Mouse (Mus musculus) limb, embryonic 14.5 days (tissue): ENCODE measurements at regions not wholly inside any gene's neighbourhood (a gene's known extent, or its start where the extent isn't known, plus 50 kb on each side); places are given as distances from the start of the nearest gene placed in this dataset.
A peak's percentile ranks its signal among the peaks of the same experiment; 100 is the strongest.

Experiments used
- ATAC-seq: fragments of 200-750 bp; cut with Nextera tagmentation; 2 replicates; pipeline ENCODE4 v1.8.0; 2017; ENCODE audit warnings: low read depth, moderate number of reproducible peaks, moderate TSS enrichment; ENCODE audit not compliant: low FRiP score
- DNase-seq: peaks from one replicate; pipeline ENCODE4 v3.0.0-alpha.2; 2015; ENCODE audit warnings: low spot score
- H3K27ac ChIP-seq: fragments of 300-500 bp; sonication (generic); replicated peaks from 2 replicates; pipeline ENCODE4 v1.5.1; 2014; ENCODE audit warnings: low read depth, mild to moderate bottlenecking, low read length, moderate library complexity, mixed read lengths
- H3K27me3 ChIP-seq: fragments of 300-500 bp; sonication (generic); 2 replicates; pipeline ENCODE4 v1.6.1; 2014; ENCODE audit warnings: low read length, mixed read lengths; ENCODE audit not compliant: control insufficient read depth, insufficient read depth
- H3K36me3 ChIP-seq: fragments of 300-500 bp; sonication (generic); 2 replicates; pipeline ENCODE4 v1.6.1; 2014; ENCODE audit warnings: mild to moderate bottlenecking, low read length, moderate library complexity, mixed read lengths; ENCODE audit not compliant: control insufficient read depth, insufficient read depth
- H3K4me1 ChIP-seq: fragments of 300-500 bp; sonication (generic); 2 replicates; pipeline ENCODE4 v1.6.1; 2014; ENCODE audit warnings: antibody characterized with exemption, low read length, mixed read lengths; ENCODE audit not compliant: control insufficient read depth, insufficient read depth
- H3K4me2 ChIP-seq: fragments of 300-500 bp; sonication (generic); replicated peaks from 2 replicates; pipeline ENCODE4 v1.6.1; 2014; ENCODE audit warnings: low read depth, mild to moderate bottlenecking, low read length, moderate library complexity; ENCODE audit not compliant: severe bottlenecking
- H3K4me3 ChIP-seq: fragments of 300-500 bp; sonication (generic); replicated peaks from 2 replicates; pipeline ENCODE4 v1.5.1; 2014; ENCODE audit warnings: low read length
- H3K9ac ChIP-seq: fragments of 300-500 bp; sonication (generic); 2 replicates; pipeline ENCODE4 v1.6.1; 2014; ENCODE audit warnings: mild to moderate bottlenecking, low read depth, low read length, moderate library complexity; ENCODE audit not compliant: severe bottlenecking
- H3K9me3 ChIP-seq: fragments of 300-500 bp; sonication (generic); 2 replicates; pipeline ENCODE4 v1.6.1; 2016; ENCODE audit warnings: low read length; ENCODE audit not compliant: control insufficient read depth
- POLR2A ChIP-seq: fragments of 200-500 bp; IDR thresholded peaks from 2 replicates; pipeline ENCODE4 v1.8.0; 2012; ENCODE audit warnings: inconsistent platforms, mild to moderate bottlenecking, moderate library complexity, borderline replicate concordance; ENCODE audit not compliant: insufficient read depth, insufficient read length; ENCODE audit errors: extremely low read depth
- WGBS: fragments of 180-500 bp; shearing (Covaris S2); extraction: QIAGEN DNeasy Blood & Tissue Kit; methylation state at CpG from one replicate; pipeline ENCODE4 v1.1.7; 2014; 5-methylcytosine and 5-hydroxymethylcytosine counted together

GRCm38 (mm10) chr1:161712283-161712682, 76.0 kb downstream of the Fasl start:
- ATAC-seq (no peak), DNase-seq (no peak)
- H3K4me2 ChIP-seq = no peak overlapping the region
- TF ChIP-seq POLR2A = no peak
- H3K4me3 ChIP-seq = no peak overlapping the region
- 24% methylated on average over 3 of the region's 3 CpGs for WGBS
- H3K27me3 ChIP-seq = no peaks in the 10 kb centered on the region
- no peaks in the 10 kb centered on the region for H3K9me3 ChIP-seq
- no peak overlapping the region for H3K27ac ChIP-seq
- no peaks in the 10 kb centered on the region for H3K36me3 ChIP-seq
- H3K9ac ChIP-seq = no peak overlapping the region
- H3K4me1 ChIP-seq = no peaks in the 10 kb centered on the region

DNA sequence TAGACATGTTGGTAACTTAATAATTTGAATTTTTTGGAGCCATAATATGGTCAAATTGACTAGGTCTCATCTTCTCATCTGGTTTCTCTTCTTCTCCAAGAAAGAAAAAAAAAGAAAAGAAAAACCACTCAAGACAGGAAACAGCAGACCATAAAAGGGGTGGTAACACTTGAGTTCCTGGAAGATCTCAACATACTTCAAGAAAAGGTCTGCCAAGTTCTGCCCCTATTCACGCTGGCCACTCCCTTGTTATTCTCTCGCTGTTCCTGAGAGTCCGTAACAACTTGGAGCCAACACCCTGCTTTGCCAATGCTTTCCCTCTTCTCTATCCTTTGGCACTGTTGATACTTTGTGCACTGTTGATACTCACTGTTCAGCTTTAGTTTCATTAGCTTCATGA, 81.2 kb downstream of the Fasl start:
- Histone ChIP-seq H3K27ac (no peak overlapping the region), H3K9me3 (no peaks in the 10 kb centered on the region), H3K36me3 (no peaks in the 10 kb centered on the region), H3K9ac (no peak overlapping the region), H3K4me2 (no peak overlapping the region), H3K4me1 (no peaks in the 10 kb centered on the region), H3K4me3 (no peak overlapping the region), H3K27me3 (no peaks in the 10 kb centered on the region)
- no peak for TF ChIP-seq POLR2A
- DNase-seq = no peak
- ATAC-seq = no peak
- 83% methylated on average over 3 of the region's 3 CpGs for WGBS

DNA sequence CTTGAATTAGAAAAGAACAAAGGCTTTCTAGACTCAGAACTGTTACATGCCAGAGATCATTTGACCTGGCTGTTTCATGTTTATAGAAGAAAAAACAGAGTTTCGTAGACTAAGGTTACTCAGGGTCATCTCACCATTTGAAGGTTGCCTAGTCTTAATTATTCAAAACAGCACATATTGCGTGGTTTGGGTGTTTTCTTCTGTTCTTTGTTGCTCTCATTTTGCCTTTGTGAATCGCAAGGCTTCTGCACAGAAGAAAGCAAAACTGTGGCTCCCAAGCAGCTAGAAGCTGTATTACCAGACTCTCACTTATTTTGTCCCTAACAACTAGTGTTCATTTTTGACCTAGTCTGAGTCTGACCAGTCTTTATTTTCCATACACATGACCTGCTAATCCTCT, 83.3 kb downstream of the Fasl start:
- 77% methylated on average over 3 of the region's 3 CpGs for WGBS
- Histone ChIP-seq H3K4me2 (no peak overlapping the region), H3K27ac (no peak overlapping the region), H3K9me3 (no peaks in the 10 kb centered on the region), H3K4me1 (no peaks in the 10 kb centered on the region), H3K9ac (no peak overlapping the region), H3K4me3 (no peak overlapping the region), H3K27me3 (no peaks in the 10 kb centered on the region), H3K36me3 (no peaks in the 10 kb centered on the region)
- ATAC-seq (no peak), DNase-seq (no peak)
- TF ChIP-seq POLR2A = no peak

- Histone ChIP-seq H3K4me3 (no peak overlapping the region), H3K27ac (no peak overlapping the region), H3K27me3 (no peaks in the 10 kb centered on the region), H3K36me3 (no peaks in the 10 kb centered on the region), H3K9me3 (no peaks in the 10 kb centered on the region), H3K9ac (no peak overlapping the region), H3K4me2 (no peak overlapping the region), H3K4me1 (no peaks in the 10 kb centered on the region)
- WGBS = 46% methylated on average over 3 of the region's 3 CpGs
- ATAC-seq (no peak), DNase-seq (no peak)
- TF ChIP-seq POLR2A = no peak
Observed at GRCm38 (mm10) chr1:161704527-161704926, 83.8 kb downstream of the Fasl start.

- DNase-seq (peak; percentile 4), ATAC-seq (no peak)
- Histone ChIP-seq H3K4me1 (peaks cover 4% of the 10 kb centered on the region; the same call in 1 of the 2 replicates), H3K9me3 (no peaks in the 10 kb centered on the region), H3K36me3 (no peaks in the 10 kb centered on the region), H3K4me3 (no peak overlapping the region), H3K27me3 (no peaks in the 10 kb centered on the region), H3K9ac (no peak overlapping the region), H3K27ac (no peak overlapping the region), H3K4me2 (no peak overlapping the region)
- WGBS = 28% methylated on average over 5 of the region's 5 CpGs
- no peak for TF ChIP-seq POLR2A
Observed at GRCm38 (mm10) chr1:161695886-161696285, 92.4 kb downstream of the Fasl start.

GRCm38 (mm10) chr1:161693768-161694160, 94.5 kb downstream of the Fasl start:
- H3K36me3 ChIP-seq = no peaks in the 10 kb centered on the region
- ATAC-seq (no peak), DNase-seq (no peak)
- no peaks in the 10 kb centered on the region for H3K27me3 ChIP-seq
- no peak overlapping the region for H3K4me3 ChIP-seq
- peaks cover 11% of the 10 kb centered on the region; the same call in 1 of the 2 replicates for H3K4me1 ChIP-seq
- H3K9ac ChIP-seq = no peak overlapping the region
- H3K4me2 ChIP-seq = no peak overlapping the region
- WGBS = 68% methylated on average over 6 of the region's 6 CpGs
- no peak for TF ChIP-seq POLR2A
- no peak overlapping the region for H3K27ac ChIP-seq
- no peaks in the 10 kb centered on the region for H3K9me3 ChIP-seq
